Mouse (Mus musculus) brain, embryonic 14.5 days (tissue): ENCODE data around the gene Otud4.

Experiments
- CTCF ChIP-seq: fragments of 200-500 bp; IDR thresholded peaks from 2 replicates; pipeline ENCODE4 v1.5.1; 2012; ENCODE audit warnings: inconsistent platforms, mild to moderate bottlenecking, moderate library complexity, borderline replicate concordance; ENCODE audit not compliant: insufficient read depth, insufficient read length; ENCODE audit errors: extremely low read depth
- POLR2A ChIP-seq: fragments of 200-500 bp; IDR thresholded peaks from 2 replicates; pipeline ENCODE4 v1.6.1; 2012; ENCODE audit warnings: mild to moderate bottlenecking, inconsistent platforms, borderline replicate concordance; ENCODE audit not compliant: poor library complexity, insufficient read depth, insufficient read length, severe bottlenecking; ENCODE audit errors: extremely low read depth

- no peak for TF ChIP-seq CTCF
- no peak for TF ChIP-seq POLR2A
These were observed 82.1 kb downstream of the Otud4 start for GRCm38 (mm10) chr8:79721537-79721936.
